Mouse (Mus musculus) erythroblast, embryonic 14.5 days (primary cell): Measurements from ENCODE around the gene Ros1.

ENCODE experiments used
- GATA1 ChIP-seq: IDR thresholded peaks from 2 replicates; pipeline ENCODE4 v1.6.1; 2012; ENCODE audit warnings: low read length, inconsistent platforms, mixed read lengths
- TAL1 ChIP-seq: IDR thresholded peaks from 3 replicates; pipeline ENCODE4 v1.6.1; 2012; ENCODE audit warnings: low read length, inconsistent platforms, mixed read lengths

- TF ChIP-seq TAL1 (no peak), GATA1 (no peak)
These were observed 173.8 kb downstream of the Ros1 start for GRCm38 (mm10) chr10:52021231-52021630.
